Mouse (Mus musculus): ENCODE data around the gene Fgd4. TPM values are rescaled to one million over a fixed set of nuclear protein-coding genes. Genes with fewer than 3 reads are reported as not detected.
"Not testable (repeated sequence)": the region's sequence is repeated elsewhere in the genome, so short reads cannot be mapped to it uniquely, and the experiment has no call there.

Gene Fgd4
- polyA plus RNA-seq, 1 experiment from 2014 or later = 10.1 TPM

GRCm38 (mm10) chr16:16535232-16535631 lies 65.1 kb downstream of the Fgd4 start:
- no peak overlapping the region for H3K4me3 ChIP-seq (ENCODE audit: low read depth, low read length)
- H3K4me2 ChIP-seq (ENCODE audit: low read depth, severe bottlenecking) = no peak overlapping the region
- no peak for DNase-seq (ENCODE audit: low spot score)
- H3K27me3 ChIP-seq (ENCODE audit: control insufficient read depth, insufficient read depth, low read length) = no peaks in the 10 kb centered on the region
- H3K36me3 ChIP-seq (ENCODE audit: control insufficient read depth, insufficient read depth, low read length) = no peaks in the 10 kb centered on the region
- no peak overlapping the region for H3K9ac ChIP-seq (ENCODE audit: low read length)
- H3K27ac ChIP-seq (replicated peaks; ENCODE audit: low read depth, low read length) = no peak overlapping the region
- ATAC-seq (ENCODE audit: insufficient number of reproducible peaks, low FRiP score, low TSS enrichment, low read depth) = no peak
- H3K9me3 ChIP-seq (ENCODE audit: control insufficient read depth, low read length) = no peaks in the 10 kb centered on the region
- H3K4me1 ChIP-seq (ENCODE audit: control insufficient read depth, insufficient read depth, low read length) = no peaks in the 10 kb centered on the region
- 59% methylated on average over 2 of the region's 2 CpGs for WGBS

DNA sequence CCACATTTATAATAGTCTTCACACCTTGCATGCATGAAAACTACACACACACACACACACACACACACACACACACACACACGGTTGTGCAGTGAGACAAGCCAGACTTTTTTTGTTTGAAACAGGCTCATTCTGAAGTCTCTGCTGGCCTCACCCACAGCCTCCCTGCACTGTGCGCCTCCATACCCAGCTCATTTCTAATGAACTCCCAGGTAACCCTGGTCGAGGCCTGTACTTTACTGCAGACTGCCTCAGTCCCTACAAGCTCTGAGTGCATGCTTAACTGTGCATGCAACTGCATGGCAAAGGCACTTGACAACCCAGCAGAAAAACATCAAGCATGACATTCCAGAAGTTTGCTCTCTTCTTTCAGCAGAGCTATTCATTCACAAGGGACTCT lies 72.3 kb downstream of the Fgd4 start:
- Histone ChIP-seq H3K4me1 (ENCODE audit: control insufficient read depth, insufficient read depth, low read length) (no peaks in the 10 kb centered on the region), H3K9me3 (ENCODE audit: control insufficient read depth, low read length) (no peaks in the 10 kb centered on the region), H3K27ac (replicated peaks; ENCODE audit: low read depth, low read length) (no peak overlapping the region), H3K4me3 (ENCODE audit: low read depth, low read length) (no peak overlapping the region), H3K9ac (ENCODE audit: low read length) (no peak overlapping the region), H3K27me3 (ENCODE audit: control insufficient read depth, insufficient read depth, low read length) (no peaks in the 10 kb centered on the region), H3K36me3 (ENCODE audit: control insufficient read depth, insufficient read depth, low read length) (no peaks in the 10 kb centered on the region), H3K4me2 (ENCODE audit: low read depth, severe bottlenecking) (no peak overlapping the region)
- ATAC-seq (ENCODE audit: insufficient number of reproducible peaks, low FRiP score, low TSS enrichment, low read depth) (no peak), DNase-seq (ENCODE audit: low spot score) (no peak)
- WGBS = 78% methylated on average over 3 of the region's 3 CpGs

DNA sequence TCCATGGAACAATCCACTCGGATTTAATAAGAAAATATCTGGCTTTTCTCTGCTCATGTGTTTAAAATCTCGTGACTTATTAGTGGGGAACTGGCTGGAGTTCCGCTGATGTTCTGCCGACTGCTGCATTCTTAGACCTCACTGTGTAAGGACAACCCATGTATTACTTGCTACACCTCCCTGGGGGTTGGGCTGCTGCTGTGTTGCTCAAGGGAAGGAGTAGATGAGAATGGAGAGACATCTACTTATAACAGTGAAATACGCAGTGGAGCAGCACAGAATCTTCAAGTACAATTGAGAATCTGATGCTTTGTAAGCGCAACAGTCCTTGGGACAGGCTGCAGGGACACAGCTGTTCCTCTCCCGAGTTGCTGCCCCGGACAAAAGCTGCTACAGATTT lies 73.1 kb downstream of the Fgd4 start:
- DNase-seq (ENCODE audit: low spot score) (no peak), ATAC-seq (ENCODE audit: insufficient number of reproducible peaks, low FRiP score, low TSS enrichment, low read depth) (no peak)
- H3K27me3 ChIP-seq (ENCODE audit: control insufficient read depth, insufficient read depth, low read length) = no peaks in the 10 kb centered on the region
- 73% methylated on average over 8 of the region's 8 CpGs for WGBS
- no peaks in the 10 kb centered on the region for H3K4me1 ChIP-seq (ENCODE audit: control insufficient read depth, insufficient read depth, low read length)
- H3K9ac ChIP-seq (ENCODE audit: low read length) = no peak overlapping the region
- H3K4me2 ChIP-seq (ENCODE audit: low read depth, severe bottlenecking) = no peak overlapping the region
- H3K4me3 ChIP-seq (ENCODE audit: low read depth, low read length) = no peak overlapping the region
- H3K27ac ChIP-seq (replicated peaks; ENCODE audit: low read depth, low read length) = no peak overlapping the region; the same call in 1 of the 2 replicates
- H3K36me3 ChIP-seq (ENCODE audit: control insufficient read depth, insufficient read depth, low read length) = no peaks in the 10 kb centered on the region
- H3K9me3 ChIP-seq (ENCODE audit: control insufficient read depth, low read length) = no peaks in the 10 kb centered on the region

DNA sequence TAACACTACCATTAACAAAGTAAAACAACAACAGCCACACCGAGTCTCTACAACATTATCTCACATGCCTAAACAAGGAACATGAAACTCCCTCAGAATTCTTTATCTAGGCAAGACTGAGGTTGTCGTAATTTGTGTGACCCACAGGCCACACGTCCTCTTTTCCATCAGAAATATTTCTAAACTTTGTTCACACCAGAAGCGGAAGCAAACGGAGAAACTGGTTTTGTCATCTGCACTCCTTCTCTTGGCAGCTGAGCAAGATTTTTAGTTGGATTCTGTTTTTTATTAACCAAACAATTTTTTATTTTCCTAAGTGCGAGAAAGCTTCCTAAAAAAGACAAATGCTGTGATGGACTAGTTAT lies 73.6 kb downstream of the Fgd4 start:
- Histone ChIP-seq H3K27me3 (ENCODE audit: control insufficient read depth, insufficient read depth, low read length) (no peaks in the 10 kb centered on the region), H3K4me2 (ENCODE audit: low read depth, severe bottlenecking) (no peak overlapping the region), H3K9me3 (ENCODE audit: control insufficient read depth, low read length) (no peaks in the 10 kb centered on the region), H3K9ac (ENCODE audit: low read length) (no peak overlapping the region), H3K4me1 (ENCODE audit: control insufficient read depth, insufficient read depth, low read length) (no peaks in the 10 kb centered on the region), H3K4me3 (ENCODE audit: low read depth, low read length) (no peak overlapping the region), H3K36me3 (ENCODE audit: control insufficient read depth, insufficient read depth, low read length) (no peaks in the 10 kb centered on the region), H3K27ac (replicated peaks; ENCODE audit: low read depth, low read length) (no peak overlapping the region; the same call in 1 of the 2 replicates)
- DNase-seq (ENCODE audit: low spot score) (no peak), ATAC-seq (ENCODE audit: insufficient number of reproducible peaks, low FRiP score, low TSS enrichment, low read depth) (no peak)
- WGBS = 75% methylated on average over 6 of the region's 6 CpGs

- Histone ChIP-seq H3K9ac (ENCODE audit: low read length) (no peak overlapping the region), H3K27me3 (ENCODE audit: control insufficient read depth, insufficient read depth, low read length) (no peaks in the 10 kb centered on the region), H3K4me3 (ENCODE audit: low read depth, low read length) (no peak overlapping the region), H3K4me1 (ENCODE audit: control insufficient read depth, insufficient read depth, low read length) (no peaks in the 10 kb centered on the region), H3K36me3 (ENCODE audit: control insufficient read depth, insufficient read depth, low read length) (no peaks in the 10 kb centered on the region), H3K4me2 (ENCODE audit: low read depth, severe bottlenecking) (no peak overlapping the region), H3K27ac (replicated peaks; ENCODE audit: low read depth, low read length) (no peak overlapping the region), H3K9me3 (ENCODE audit: control insufficient read depth, low read length) (no peaks in the 10 kb centered on the region)
- ATAC-seq (ENCODE audit: insufficient number of reproducible peaks, low FRiP score, low TSS enrichment, low read depth) (no peak), DNase-seq (ENCODE audit: low spot score) (no peak)
- 81% methylated on average over 6 of the region's 6 CpGs for WGBS
Measured at GRCm38 (mm10) chr16:16526097-16526740, 74.1 kb downstream of the Fgd4 start.

- ATAC-seq (ENCODE audit: insufficient number of reproducible peaks, low FRiP score, low TSS enrichment, low read depth) (no peak), DNase-seq (ENCODE audit: low spot score) (no peak)
- Histone ChIP-seq H3K27me3 (ENCODE audit: control insufficient read depth, insufficient read depth, low read length) (no peaks in the 10 kb centered on the region), H3K36me3 (ENCODE audit: control insufficient read depth, insufficient read depth, low read length) (no peaks in the 10 kb centered on the region), H3K4me2 (ENCODE audit: low read depth, severe bottlenecking) (no peak overlapping the region), H3K4me3 (ENCODE audit: low read depth, low read length) (no peak overlapping the region), H3K9me3 (ENCODE audit: control insufficient read depth, low read length) (no peaks in the 10 kb centered on the region), H3K27ac (replicated peaks; ENCODE audit: low read depth, low read length) (no peak overlapping the region), H3K4me1 (ENCODE audit: control insufficient read depth, insufficient read depth, low read length) (no peaks in the 10 kb centered on the region), H3K9ac (ENCODE audit: low read length) (no peak overlapping the region)
- WGBS = 68% methylated on average over 3 of the region's 3 CpGs
Measured at GRCm38 (mm10) chr16:16525266-16525904, 75.0 kb downstream of the Fgd4 start.

DNA sequence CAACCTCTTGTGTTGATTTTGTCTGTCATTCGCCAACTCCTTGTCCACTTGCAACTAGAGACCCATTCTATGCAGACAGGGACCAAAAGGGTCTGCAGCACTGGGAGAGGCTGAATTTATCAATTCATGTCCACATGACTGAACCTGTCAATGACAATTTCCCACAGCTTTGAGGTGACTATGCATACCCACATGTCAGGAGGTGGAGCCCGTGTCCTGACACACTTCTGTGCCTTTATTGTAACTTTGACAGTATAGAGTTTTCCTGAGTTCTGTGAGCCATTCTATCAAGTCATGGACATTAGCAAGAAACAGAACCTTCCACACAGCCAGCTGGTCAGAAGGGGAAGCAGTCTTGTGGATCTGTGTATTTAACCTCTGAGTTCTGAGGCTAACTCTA lies 76.7 kb downstream of the Fgd4 start:
- no peak overlapping the region for H3K9ac ChIP-seq (ENCODE audit: low read length)
- H3K4me1 ChIP-seq (ENCODE audit: control insufficient read depth, insufficient read depth, low read length) = no peaks in the 10 kb centered on the region
- no peaks in the 10 kb centered on the region for H3K9me3 ChIP-seq (ENCODE audit: control insufficient read depth, low read length)
- H3K27me3 ChIP-seq (ENCODE audit: control insufficient read depth, insufficient read depth, low read length) = no peaks in the 10 kb centered on the region
- no peak overlapping the region for H3K4me2 ChIP-seq (ENCODE audit: low read depth, severe bottlenecking)
- 83% methylated on average over 2 of the region's 2 CpGs for WGBS
- ATAC-seq (ENCODE audit: insufficient number of reproducible peaks, low FRiP score, low TSS enrichment, low read depth) (no peak), DNase-seq (ENCODE audit: low spot score) (no peak)
- no peaks in the 10 kb centered on the region for H3K36me3 ChIP-seq (ENCODE audit: control insufficient read depth, insufficient read depth, low read length)
- H3K27ac ChIP-seq (replicated peaks; ENCODE audit: low read depth, low read length) = no peak overlapping the region
- no peak overlapping the region for H3K4me3 ChIP-seq (ENCODE audit: low read depth, low read length)

- DNase-seq (ENCODE audit: low spot score); H3K4me1 ChIP-seq (ENCODE audit: control insufficient read depth, insufficient read depth, low read length); ATAC-seq (ENCODE audit: insufficient number of reproducible peaks, low FRiP score, low TSS enrichment, low read depth); H3K4me2 ChIP-seq (ENCODE audit: low read depth, severe bottlenecking); H3K4me3 ChIP-seq (ENCODE audit: low read depth, low read length); H3K9me3 ChIP-seq (ENCODE audit: control insufficient read depth, low read length); H3K36me3 ChIP-seq (ENCODE audit: control insufficient read depth, insufficient read depth, low read length); H3K27me3 ChIP-seq (ENCODE audit: control insufficient read depth, insufficient read depth, low read length); H3K9ac ChIP-seq (ENCODE audit: low read length); H3K27ac ChIP-seq (replicated peaks; ENCODE audit: low read depth, low read length): not testable (repeated sequence)
- WGBS = 67% methylated on average over 2 of the region's 2 CpGs
Measured at GRCm38 (mm10) chr16:16522869-16523268, 77.5 kb downstream of the Fgd4 start.

DNA sequence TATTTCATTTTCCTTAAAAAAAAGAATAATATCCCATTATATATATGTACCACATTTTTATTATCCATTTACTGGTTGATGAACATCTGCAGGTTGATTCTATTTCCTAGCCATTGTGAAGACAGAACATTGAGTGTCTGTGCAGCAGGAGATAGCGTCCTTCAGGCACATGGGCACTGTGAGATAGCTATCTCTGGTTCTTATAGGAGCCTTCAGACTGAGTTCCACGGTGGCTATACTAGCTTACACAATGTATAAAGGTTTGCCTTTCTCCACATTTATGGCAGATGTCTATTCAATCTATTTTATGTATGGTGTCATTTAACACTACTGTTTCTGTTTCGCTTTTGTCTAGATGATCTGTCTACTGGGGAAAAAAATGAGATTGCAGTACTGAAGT lies 98.9 kb downstream of the Fgd4 start:
- no peaks in the 10 kb centered on the region for H3K4me1 ChIP-seq (ENCODE audit: control insufficient read depth, insufficient read depth, low read length)
- no peaks in the 10 kb centered on the region for H3K36me3 ChIP-seq (ENCODE audit: control insufficient read depth, insufficient read depth, low read length)
- no peak overlapping the region for H3K4me2 ChIP-seq (ENCODE audit: low read depth, severe bottlenecking)
- no peaks in the 10 kb centered on the region for H3K27me3 ChIP-seq (ENCODE audit: control insufficient read depth, insufficient read depth, low read length)
- H3K27ac ChIP-seq (replicated peaks; ENCODE audit: low read depth, low read length) = no peak overlapping the region
- no peak overlapping the region for H3K9ac ChIP-seq (ENCODE audit: low read length)
- no peak for ATAC-seq (ENCODE audit: insufficient number of reproducible peaks, low FRiP score, low TSS enrichment, low read depth)
- WGBS = 92% methylated on average over 3 of the region's 3 CpGs
- no peak for DNase-seq (ENCODE audit: low spot score)
- no peak overlapping the region for H3K4me3 ChIP-seq (ENCODE audit: low read depth, low read length)
- no peaks in the 10 kb centered on the region for H3K9me3 ChIP-seq (ENCODE audit: control insufficient read depth, low read length)
